Mouse (Mus musculus): ENCODE measurements around the gene Shq1.

Shq1 gene

DNA sequence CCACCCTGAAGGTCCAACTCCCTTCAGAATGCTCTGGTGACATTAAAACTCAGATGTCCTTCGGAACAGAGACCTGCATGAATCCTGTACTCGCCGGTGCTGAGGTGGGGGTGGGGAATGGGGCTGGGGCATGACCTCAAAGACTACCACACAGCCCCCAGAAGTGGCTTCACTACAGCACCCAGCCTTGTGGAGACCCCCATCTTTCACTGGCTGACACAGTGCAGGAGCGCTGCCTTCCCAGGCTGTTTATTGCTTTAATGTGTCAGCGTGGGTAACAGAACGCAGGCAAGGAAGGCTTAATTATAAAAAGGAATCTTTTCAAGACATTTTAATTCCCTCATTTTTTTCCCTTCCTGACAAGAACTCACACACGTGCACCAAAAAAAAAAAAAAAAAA lies 137.6 kb downstream of the Shq1 start:
- no peak for DNase-seq (ENCODE audit: low spot score in 2 of 2)

- DNase-seq (ENCODE audit: low spot score in 2 of 2) = no peak
These were observed 138.6 kb downstream of the Shq1 start for GRCm38 (mm10) chr6:100532326-100532725.

DNA sequence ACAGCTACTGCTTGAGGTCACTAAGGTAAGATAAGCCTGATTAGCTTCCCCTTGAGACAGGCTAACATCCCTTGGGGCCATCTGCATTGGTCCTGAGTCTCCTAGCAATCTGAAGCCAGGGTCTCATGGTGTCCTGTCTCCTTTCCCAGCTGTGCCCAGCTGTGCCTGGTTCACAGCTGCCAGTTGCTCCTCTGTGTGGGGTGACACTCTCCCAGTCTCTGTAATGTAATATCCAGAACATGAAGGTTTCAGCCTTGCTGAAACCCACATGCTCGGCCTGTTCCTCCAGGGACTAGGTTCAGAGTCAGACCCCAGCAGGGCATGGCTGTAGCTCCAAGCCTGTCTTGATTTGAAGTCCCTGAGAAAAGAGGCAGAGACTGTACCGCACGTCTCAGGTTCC lies 141.3 kb downstream of the Shq1 start:
- no peak for DNase-seq (ENCODE audit: low spot score in 2 of 2)

GRCm38 (mm10) chr6:100528556-100528955 lies 142.4 kb downstream of the Shq1 start:
- no peak for DNase-seq (ENCODE audit: low spot score in 2 of 2)

- no peak for DNase-seq (ENCODE audit: low spot score in 2 of 2)
These were observed 143.0 kb downstream of the Shq1 start for GRCm38 (mm10) chr6:100527972-100528371.

- no peak for DNase-seq (ENCODE audit: low spot score in 2 of 2)
These were observed 143.8 kb downstream of the Shq1 start for GRCm38 (mm10) chr6:100527161-100527560.

DNA sequence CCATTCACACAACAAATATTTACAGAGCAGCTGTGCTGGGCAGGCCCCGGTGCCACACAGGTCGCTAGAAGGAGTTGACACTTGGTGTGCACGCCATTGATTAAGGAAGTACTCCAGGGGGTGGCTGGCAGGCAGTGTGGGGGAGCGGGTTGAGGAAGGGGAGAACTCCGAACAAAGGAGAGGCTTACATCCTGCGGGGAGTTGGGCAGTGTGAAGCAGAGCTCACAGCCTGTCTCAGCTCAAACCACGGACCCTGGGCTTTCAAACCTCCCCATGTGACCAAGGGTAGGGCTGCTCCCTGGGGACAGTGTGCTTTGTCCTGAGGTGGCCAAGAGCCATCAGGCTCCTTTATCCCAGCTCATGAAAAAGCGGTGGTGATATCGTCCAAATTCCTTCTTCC lies 144.9 kb downstream of the Shq1 start:
- DNase-seq (ENCODE audit: low spot score in 2 of 2) = no peak

DNA sequence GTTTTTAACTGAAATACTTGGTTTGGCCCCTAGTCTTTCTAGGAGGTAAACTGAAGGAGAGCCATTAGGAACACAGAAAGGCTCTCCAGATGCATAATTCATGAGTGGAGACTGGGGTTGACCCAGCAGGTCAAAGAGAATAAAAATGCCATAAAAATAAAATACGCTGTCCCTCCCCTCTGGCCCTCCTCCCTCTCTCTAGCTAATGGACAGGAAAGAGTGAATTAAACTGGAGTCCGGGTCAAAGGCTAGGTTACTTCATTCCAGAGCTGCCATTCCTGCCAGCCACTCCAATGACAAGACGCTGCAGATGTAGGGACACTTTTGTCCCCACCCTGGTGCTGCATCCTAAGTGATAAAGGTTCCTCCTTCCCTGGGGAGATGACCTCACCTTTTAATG lies 145.5 kb downstream of the Shq1 start:
- no peak for DNase-seq (ENCODE audit: low spot score in 2 of 2)

DNA sequence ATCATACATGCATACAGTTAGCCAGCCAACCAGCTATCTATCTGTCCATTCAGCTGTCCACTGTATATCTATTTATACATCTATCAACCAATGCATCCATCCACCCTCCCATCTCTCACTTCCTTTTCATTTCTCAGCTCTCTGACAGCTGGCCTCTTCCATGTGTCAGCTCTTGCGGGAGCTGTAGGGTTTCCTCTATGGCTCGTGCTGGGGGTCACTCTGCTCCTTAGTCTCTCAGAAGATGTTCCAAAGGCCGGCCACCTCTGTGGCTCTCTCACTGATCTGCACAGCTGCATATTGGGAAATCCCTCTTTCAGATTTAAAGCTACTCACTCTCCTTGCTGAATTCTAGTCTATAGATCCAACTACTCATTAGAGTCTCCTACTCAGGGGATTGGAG lies 148.5 kb downstream of the Shq1 start:
- no peak for DNase-seq (ENCODE audit: low spot score in 2 of 2)

- DNase-seq (ENCODE audit: low spot score in 2 of 2) = no peak
These were observed 149.2 kb downstream of the Shq1 start for GRCm38 (mm10) chr6:100521615-100522398.

DNA sequence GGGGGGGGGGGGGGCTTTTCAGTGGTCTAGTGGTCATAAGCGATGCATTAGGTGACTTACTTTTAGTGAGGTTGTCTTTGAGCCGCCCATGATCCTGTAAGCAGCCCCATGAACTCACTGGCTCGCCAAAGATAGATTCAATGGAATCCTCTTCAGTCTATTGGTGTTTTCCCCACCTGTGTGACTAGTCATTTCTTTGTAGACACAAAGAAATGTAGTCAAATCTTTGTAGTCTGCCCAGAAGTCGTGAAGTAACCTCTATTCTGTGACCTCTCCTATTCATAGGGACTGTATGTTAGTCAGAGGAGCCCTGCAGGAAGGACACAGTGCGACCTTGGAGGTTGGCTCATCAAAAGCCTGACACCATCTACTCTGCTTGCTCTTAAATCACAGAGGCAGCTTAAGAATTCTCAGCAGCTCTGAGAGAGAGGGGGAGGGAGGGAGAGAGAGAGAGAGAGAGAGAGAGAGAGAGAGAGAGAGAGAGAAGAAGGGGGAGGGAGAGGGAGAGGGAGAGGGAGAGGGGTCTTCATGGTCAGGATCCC lies 150.3 kb downstream of the Shq1 start:
- no peak for DNase-seq (ENCODE audit: low spot score in 2 of 2)

DNA sequence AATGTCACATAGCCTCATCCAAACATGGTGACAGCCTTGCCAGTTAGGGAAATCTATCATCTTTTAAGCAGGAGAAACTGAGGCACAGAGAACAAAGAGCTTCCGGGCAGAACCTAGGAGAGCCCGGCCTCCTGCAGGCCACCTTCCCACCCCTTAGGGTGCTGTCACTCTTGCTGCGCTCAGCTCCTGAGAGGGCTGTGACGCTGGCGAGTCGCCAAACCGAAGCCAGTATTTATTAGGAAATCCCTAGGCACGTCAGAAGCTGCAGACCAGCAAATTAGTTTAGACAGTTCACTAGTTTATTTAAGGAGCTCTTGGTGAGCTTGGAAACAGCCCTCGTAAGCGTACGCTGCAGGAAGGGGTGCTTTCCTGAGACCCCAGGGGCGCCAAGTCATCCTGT lies 151.1 kb downstream of the Shq1 start:
- no peak for DNase-seq (ENCODE audit: low spot score in 2 of 2)
